Mouse (Mus musculus): ENCODE measurements around the gene Zfp771. TPM values are rescaled to one million over a fixed set of nuclear protein-coding genes. Genes with fewer than 3 reads are reported as not detected.

The Zfp771 gene
- polyA plus RNA-seq, 1 experiment: 118 TPM

- Histone ChIP-seq H3K4me3 (ENCODE audit: low read depth, low read length) (no peak overlapping the region), H3K36me3 (ENCODE audit: control insufficient read depth, insufficient read depth, low read length) (no peaks in the 10 kb centered on the region), H3K27me3 (ENCODE audit: control insufficient read depth, insufficient read depth, low read length) (no peaks in the 10 kb centered on the region), H3K4me1 (ENCODE audit: control insufficient read depth, insufficient read depth, insufficient read length, low read length) (peaks cover 2% of the 10 kb centered on the region; the same call in 1 of the 2 replicates), H3K27ac (ENCODE audit: insufficient read depth, low read depth, low read length) (no peak overlapping the region)
- TF ChIP-seq POLR2A (IDR thresholded peaks at IDR 0.05; ENCODE audit: low read depth, low read length): no peak
- TF ChIP-seq CTCF (IDR thresholded peaks at IDR 0.05; ENCODE audit: extremely low read depth, insufficient read length, insufficient replicate concordance, low read depth, low read length): peak; percentile 59; the same call in 1 of the 2 replicates
- WGBS: 50% methylated on average over 7 of the region's 7 CpGs
Measured at GRCm38 (mm10) chr7:127213485-127213884, 30.6 kb upstream of the Zfp771 start.

GRCm38 (mm10) chr7:127213930-127214329 lies 30.1 kb upstream of the Zfp771 start:
- Histone ChIP-seq H3K27me3 (ENCODE audit: control insufficient read depth, insufficient read depth, low read length) (no peaks in the 10 kb centered on the region), H3K36me3 (ENCODE audit: control insufficient read depth, insufficient read depth, low read length) (no peaks in the 10 kb centered on the region), H3K4me1 (ENCODE audit: control insufficient read depth, insufficient read depth, insufficient read length, low read length) (peaks cover 2% of the 10 kb centered on the region; the same call in 1 of the 2 replicates), H3K4me3 (ENCODE audit: low read depth, low read length) (no peak overlapping the region), H3K27ac (ENCODE audit: insufficient read depth, low read depth, low read length) (no peak overlapping the region)
- 78% methylated on average over 12 of the region's 12 CpGs for WGBS
- no peak for TF ChIP-seq POLR2A (IDR thresholded peaks at IDR 0.05; ENCODE audit: low read depth, low read length)
- no peak for TF ChIP-seq CTCF (IDR thresholded peaks at IDR 0.05; ENCODE audit: extremely low read depth, insufficient read length, insufficient replicate concordance, low read depth, low read length)

DNA sequence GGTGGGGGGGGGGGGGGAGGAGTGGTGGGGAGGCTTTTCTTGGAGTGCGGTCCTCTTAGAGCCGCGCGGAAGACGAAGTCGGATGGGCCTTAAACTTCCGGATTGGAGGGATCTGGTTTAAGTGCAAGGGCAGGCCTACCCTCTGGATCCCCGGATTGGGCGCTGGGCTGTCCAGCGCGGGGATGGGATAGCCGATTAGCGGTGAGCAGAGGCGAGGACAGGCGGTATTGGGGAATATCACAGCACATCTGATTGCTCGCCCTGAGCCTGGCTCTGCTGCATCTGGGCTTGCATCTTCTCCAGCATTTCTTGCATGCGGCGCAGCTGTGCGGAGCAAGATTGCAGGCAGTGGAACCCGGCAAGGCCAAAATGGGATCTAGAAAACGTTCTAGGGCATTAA lies 29.6 kb upstream of the Zfp771 start:
- WGBS: 72% methylated on average over 21 of the region's 21 CpGs
- Histone ChIP-seq H3K4me3 (ENCODE audit: low read depth, low read length) (peak overlapping the region; percentile 32), H3K36me3 (ENCODE audit: control insufficient read depth, insufficient read depth, low read length) (no peaks in the 10 kb centered on the region), H3K27ac (ENCODE audit: insufficient read depth, low read depth, low read length) (no peak overlapping the region), H3K27me3 (ENCODE audit: control insufficient read depth, insufficient read depth, low read length) (no peaks in the 10 kb centered on the region), H3K4me1 (ENCODE audit: control insufficient read depth, insufficient read depth, insufficient read length, low read length) (peaks cover 2% of the 10 kb centered on the region; the same call in 1 of the 2 replicates)
- no peak for TF ChIP-seq POLR2A (IDR thresholded peaks at IDR 0.05; ENCODE audit: low read depth, low read length)
- TF ChIP-seq CTCF (IDR thresholded peaks at IDR 0.05; ENCODE audit: extremely low read depth, insufficient read length, insufficient replicate concordance, low read depth, low read length): no peak

GRCm38 (mm10) chr7:127214981-127215871 lies 28.8 kb upstream of the Zfp771 start:
- no peaks in the 10 kb centered on the region for H3K36me3 ChIP-seq (ENCODE audit: control insufficient read depth, insufficient read depth, low read length)
- peak overlapping the region; percentile 32 for H3K4me3 ChIP-seq (ENCODE audit: low read depth, low read length)
- H3K27me3 ChIP-seq (ENCODE audit: control insufficient read depth, insufficient read depth, low read length): no peaks in the 10 kb centered on the region
- TF ChIP-seq CTCF (IDR thresholded peaks at IDR 0.05; ENCODE audit: extremely low read depth, insufficient read length, insufficient replicate concordance, low read depth, low read length) (peak; percentile 79; the same call in 1 of the 2 replicates), POLR2A (IDR thresholded peaks at IDR 0.05; ENCODE audit: low read depth, low read length) (no peak)
- 29% methylated on average over 33 of the region's 33 CpGs for WGBS
- H3K27ac ChIP-seq (ENCODE audit: insufficient read depth, low read depth, low read length): no peak overlapping the region
- peaks cover 2% of the 10 kb centered on the region; the same call in 1 of the 2 replicates for H3K4me1 ChIP-seq (ENCODE audit: control insufficient read depth, insufficient read depth, insufficient read length, low read length)

GRCm38 (mm10) chr7:127216307-127216706 lies 27.8 kb upstream of the Zfp771 start:
- 86% methylated on average over 5 of the region's 5 CpGs for WGBS
- TF ChIP-seq CTCF (IDR thresholded peaks at IDR 0.05; ENCODE audit: extremely low read depth, insufficient read length, insufficient replicate concordance, low read depth, low read length) (no peak), POLR2A (IDR thresholded peaks at IDR 0.05; ENCODE audit: low read depth, low read length) (no peak)
- Histone ChIP-seq H3K27me3 (ENCODE audit: control insufficient read depth, insufficient read depth, low read length) (no peaks in the 10 kb centered on the region), H3K4me3 (ENCODE audit: low read depth, low read length) (no peak overlapping the region), H3K27ac (ENCODE audit: insufficient read depth, low read depth, low read length) (no peak overlapping the region), H3K4me1 (ENCODE audit: control insufficient read depth, insufficient read depth, insufficient read length, low read length) (peaks cover 2% of the 10 kb centered on the region; the same call in 1 of the 2 replicates), H3K36me3 (ENCODE audit: control insufficient read depth, insufficient read depth, low read length) (no peaks in the 10 kb centered on the region)

DNA sequence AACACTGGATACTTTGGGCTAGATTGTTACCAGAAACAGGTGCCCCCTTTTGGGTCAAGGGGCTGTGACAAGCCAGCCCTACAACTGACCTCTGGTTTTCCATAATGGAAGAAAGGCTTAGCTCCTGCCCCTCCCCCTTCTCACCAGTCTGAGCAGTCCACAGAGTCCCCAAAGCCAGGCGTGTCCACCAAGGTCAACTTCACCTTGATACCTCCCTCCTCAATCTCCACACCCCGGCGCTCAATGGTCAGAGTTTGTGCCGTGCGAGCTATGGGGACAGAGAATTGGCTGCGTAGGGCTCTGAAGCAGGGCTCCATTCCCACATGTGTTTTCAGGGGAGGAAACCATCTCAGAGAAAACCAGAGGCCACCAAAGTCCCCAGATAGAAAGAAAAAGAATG lies 26.6 kb upstream of the Zfp771 start:
- 77% methylated on average over 6 of the region's 6 CpGs for WGBS
- H3K36me3 ChIP-seq (ENCODE audit: control insufficient read depth, insufficient read depth, low read length): no peaks in the 10 kb centered on the region
- H3K27ac ChIP-seq (ENCODE audit: insufficient read depth, low read depth, low read length): peak overlapping the region; percentile 81; the same call in 1 of the 2 replicates
- TF ChIP-seq POLR2A (IDR thresholded peaks at IDR 0.05; ENCODE audit: low read depth, low read length) (no peak), CTCF (IDR thresholded peaks at IDR 0.05; ENCODE audit: extremely low read depth, insufficient read length, insufficient replicate concordance, low read depth, low read length) (no peak)
- peaks cover 2% of the 10 kb centered on the region; the same call in 1 of the 2 replicates for H3K4me1 ChIP-seq (ENCODE audit: control insufficient read depth, insufficient read depth, insufficient read length, low read length)
- no peaks in the 10 kb centered on the region for H3K27me3 ChIP-seq (ENCODE audit: control insufficient read depth, insufficient read depth, low read length)
- H3K4me3 ChIP-seq (ENCODE audit: low read depth, low read length): peak overlapping the region; percentile 56

All from small intestine, adult 2 months (tissue).